Mouse (Mus musculus) retina, adult 2 months (tissue): ENCODE data around the gene Otof.

ENCODE experiments used
- DNase-seq: peaks from one replicate; pipeline ENCODE4 v3.0.0-alpha.2; 2012; ENCODE audit warnings: low read depth, low spot score

Otof gene

GRCm38 (mm10) chr5:30461821-30462220 lies at the start of gene Otof:
Otof (minus strand) TSS chr5:30461932.
- DNase-seq, result no peak

- DNase-seq, result no peak
These were observed 35.6 kb upstream of the Otof start for GRCm38 (mm10) chr5:30497299-30497698.

GRCm38 (mm10) chr5:30496821-30497220 lies 35.1 kb upstream of the Otof start:
- DNase-seq, result no peak

- no peak for DNase-seq
These were observed 33.6 kb upstream of the Otof start for GRCm38 (mm10) chr5:30495288-30495687.

GRCm38 (mm10) chr5:30494606-30495005 lies 32.9 kb upstream of the Otof start:
- DNase-seq, result no peak

GRCm38 (mm10) chr5:30493723-30494122 lies 32.0 kb upstream of the Otof start:
- no peak for DNase-seq

GRCm38 (mm10) chr5:30490845-30491244 lies 29.1 kb upstream of the Otof start:
- DNase-seq, result no peak

- DNase-seq, result no peak
These were observed 28.5 kb upstream of the Otof start for GRCm38 (mm10) chr5:30490215-30490614.

GRCm38 (mm10) chr5:30485136-30485535 lies 23.4 kb upstream of the Otof start:
- DNase-seq, result no peak

GRCm38 (mm10) chr5:30484591-30484990 lies 22.9 kb upstream of the Otof start:
- DNase-seq, result no peak

- no peak for DNase-seq
These were observed 21.8 kb upstream of the Otof start for GRCm38 (mm10) chr5:30483533-30483932.

GRCm38 (mm10) chr5:30482319-30482718 lies 20.6 kb upstream of the Otof start:
- DNase-seq, result peak; percentile 64

- DNase-seq, result peak; percentile 34
These were observed 14.8 kb upstream of the Otof start for GRCm38 (mm10) chr5:30476534-30476933.

GRCm38 (mm10) chr5:30472148-30472547 lies 10.4 kb upstream of the Otof start:
- no peak for DNase-seq

GRCm38 (mm10) chr5:30470454-30470853 lies 8.7 kb upstream of the Otof start:
- no peak for DNase-seq

GRCm38 (mm10) chr5:30466315-30466714 lies 4.6 kb upstream of the Otof start:
- no peak for DNase-seq

- no peak for DNase-seq
These were observed 4.1 kb upstream of the Otof start, which contains the start of gene 1700001C02Rik for GRCm38 (mm10) chr5:30465861-30466260. 1700001C02Rik (plus strand) TSS chr5:30466047.

GRCm38 (mm10) chr5:30460155-30460554 lies 1.6 kb downstream of the Otof start:
- DNase-seq, result no peak

- no peak for DNase-seq
These were observed 5.7 kb downstream of the Otof start for GRCm38 (mm10) chr5:30456056-30456455.

- DNase-seq, result no peak
These were observed 17.3 kb downstream of the Otof start for GRCm38 (mm10) chr5:30444327-30444895.

GRCm38 (mm10) chr5:30442196-30442595 lies 19.5 kb downstream of the Otof start:
- no peak for DNase-seq

- DNase-seq, result no peak
These were observed 21.3 kb downstream of the Otof start for GRCm38 (mm10) chr5:30440308-30440906.

- no peak for DNase-seq
These were observed 22.8 kb downstream of the Otof start for GRCm38 (mm10) chr5:30438931-30439330.

- no peak for DNase-seq
These were observed 34.3 kb downstream of the Otof start for GRCm38 (mm10) chr5:30427406-30427805.
